Mouse (Mus musculus): ENCODE measurements around the gene Ksr2. TPM values are rescaled to one million over a fixed set of nuclear protein-coding genes. Genes with fewer than 3 reads are reported as not detected.

Gene Ksr2
- polyA plus RNA-seq, 1 experiment from 2014 or later: 0.07 TPM

GRCm38 (mm10) chr5:117726548-117726947 lies 312.7 kb downstream of the Ksr2 start:
- H3K4me1 ChIP-seq: no peaks in the 10 kb centered on the region
- H3K27ac ChIP-seq (replicated peaks): no peak overlapping the region
- no peaks in the 10 kb centered on the region; the same call in 1 of the 2 replicates for H3K27me3 ChIP-seq (replicated peaks)
- WGBS: 67% methylated on average over 6 of the region's 6 CpGs
- H3K4me3 ChIP-seq: no peak overlapping the region
- no peaks in the 10 kb centered on the region for H3K9me3 ChIP-seq
- ATAC-seq (ENCODE audit: extremely low read depth, insufficient number of reproducible peaks, low FRiP score, low TSS enrichment): no peak; the same call in 1 of the 2 replicates
- H3K36me3 ChIP-seq: no peaks in the 10 kb centered on the region
- no peak overlapping the region for H3K4me2 ChIP-seq
- H3K9ac ChIP-seq: no peak overlapping the region

DNA sequence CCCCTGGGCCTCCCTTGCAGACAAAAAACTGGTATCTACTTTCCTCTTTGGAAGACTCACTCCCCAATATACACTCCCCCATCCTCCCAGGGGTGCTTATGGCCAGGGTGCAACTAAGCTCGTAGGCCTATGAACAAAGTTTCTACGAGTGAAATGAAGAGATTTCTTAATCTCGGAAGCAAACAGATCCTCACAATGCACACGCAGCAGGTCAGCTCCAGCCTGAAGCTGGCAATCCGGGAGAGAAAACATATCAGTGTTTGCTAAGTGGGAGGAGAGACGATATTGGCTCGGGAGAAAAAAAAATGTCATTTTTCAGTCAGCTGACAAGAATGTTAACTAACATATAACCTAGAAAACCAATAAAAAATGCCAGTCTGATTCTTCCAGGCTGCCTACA lies 313.3 kb downstream of the Ksr2 start:
- no peak for ATAC-seq (ENCODE audit: extremely low read depth, insufficient number of reproducible peaks, low FRiP score, low TSS enrichment)
- WGBS: 47% methylated on average over 7 of the region's 7 CpGs
- no peaks in the 10 kb centered on the region for H3K4me1 ChIP-seq
- H3K4me3 ChIP-seq: no peak overlapping the region
- H3K4me2 ChIP-seq: no peak overlapping the region
- no peaks in the 10 kb centered on the region for H3K36me3 ChIP-seq
- no peak overlapping the region for H3K27ac ChIP-seq (replicated peaks)
- H3K9ac ChIP-seq: no peak overlapping the region
- H3K27me3 ChIP-seq (replicated peaks): no peaks in the 10 kb centered on the region; the same call in 1 of the 2 replicates
- H3K9me3 ChIP-seq: no peaks in the 10 kb centered on the region

- no peaks in the 10 kb centered on the region; the same call in 1 of the 2 replicates for H3K27me3 ChIP-seq (replicated peaks)
- no peak overlapping the region for H3K4me3 ChIP-seq
- H3K27ac ChIP-seq (replicated peaks): no peak overlapping the region
- H3K4me2 ChIP-seq: no peak overlapping the region
- H3K9me3 ChIP-seq: no peaks in the 10 kb centered on the region
- 74% methylated on average over 6 of the region's 6 CpGs for whole genome bisulfite sequencing
- no peak for ATAC-seq (ENCODE audit: extremely low read depth, insufficient number of reproducible peaks, low FRiP score, low TSS enrichment)
- no peak overlapping the region for H3K9ac ChIP-seq
- H3K36me3 ChIP-seq: no peaks in the 10 kb centered on the region
- no peaks in the 10 kb centered on the region for H3K4me1 ChIP-seq
Measured at GRCm38 (mm10) chr5:117731311-117731710, 317.5 kb downstream of the Ksr2 start.

DNA sequence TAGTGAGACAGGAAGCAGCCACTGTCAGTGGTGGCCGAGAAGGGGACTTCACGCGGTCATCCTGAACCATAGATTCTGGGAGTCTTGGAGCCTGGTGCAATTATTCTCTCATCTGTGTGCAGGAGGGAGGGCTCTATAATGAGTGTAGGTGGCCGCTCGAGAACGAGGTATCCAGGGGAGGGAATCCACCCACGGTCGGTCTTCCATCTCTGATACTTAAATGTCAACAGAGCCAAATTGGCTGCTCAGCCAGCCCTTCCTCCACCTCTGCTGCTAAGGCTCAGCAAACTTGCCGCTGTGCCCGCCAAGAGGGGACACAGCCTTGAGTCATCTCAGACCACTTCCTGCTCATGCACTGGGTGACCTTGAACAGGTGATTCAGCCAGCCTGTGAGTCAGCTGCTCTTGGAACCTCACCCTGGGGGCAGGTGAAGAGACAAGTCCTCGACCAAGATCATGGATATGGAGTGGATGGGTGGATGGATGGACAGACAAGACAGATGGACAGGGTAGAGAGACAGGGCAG lies 330.9 kb downstream of the Ksr2 start:
- H3K27me3 ChIP-seq (replicated peaks): no peaks in the 10 kb centered on the region
- H3K9me3 ChIP-seq: no peaks in the 10 kb centered on the region
- H3K4me2 ChIP-seq: no peak overlapping the region
- ATAC-seq (ENCODE audit: extremely low read depth, insufficient number of reproducible peaks, low FRiP score, low TSS enrichment): no peak
- no peak overlapping the region for H3K27ac ChIP-seq (replicated peaks)
- H3K4me3 ChIP-seq: no peak overlapping the region
- H3K36me3 ChIP-seq: no peaks in the 10 kb centered on the region
- no peak overlapping the region for H3K9ac ChIP-seq
- H3K4me1 ChIP-seq: peaks cover 4% of the 10 kb centered on the region; the same call in 1 of the 2 replicates
- WGBS: 39% methylated on average over 11 of the region's 11 CpGs

DNA sequence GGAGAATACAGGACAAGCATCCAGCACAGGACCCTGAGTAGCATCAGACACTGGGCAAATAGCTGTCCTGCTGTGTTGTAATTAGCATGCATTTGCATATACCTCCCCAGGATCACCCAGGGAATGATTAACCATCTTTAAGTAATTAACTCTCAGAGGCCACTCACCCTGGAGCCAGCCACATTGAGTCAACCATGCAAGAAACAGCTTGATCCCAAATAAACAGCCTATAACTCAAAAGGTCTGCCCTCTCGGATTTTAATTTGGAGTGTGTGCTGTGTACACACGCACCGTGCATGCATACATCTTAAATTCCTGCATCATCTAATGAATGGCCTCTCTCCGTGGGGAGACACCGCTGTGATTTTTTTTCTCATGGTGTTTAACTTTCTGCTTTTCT lies 335.6 kb downstream of the Ksr2 start:
- no peak overlapping the region for H3K9ac ChIP-seq
- no peak overlapping the region for H3K4me2 ChIP-seq
- H3K4me1 ChIP-seq: no peaks in the 10 kb centered on the region; the same call in 1 of the 2 replicates
- ATAC-seq (ENCODE audit: extremely low read depth, insufficient number of reproducible peaks, low FRiP score, low TSS enrichment): no peak
- no peak overlapping the region for H3K4me3 ChIP-seq
- WGBS: 45% methylated on average over 5 of the region's 5 CpGs
- H3K27ac ChIP-seq (replicated peaks): no peak overlapping the region
- H3K27me3 ChIP-seq (replicated peaks): no peaks in the 10 kb centered on the region
- H3K36me3 ChIP-seq: no peaks in the 10 kb centered on the region
- H3K9me3 ChIP-seq: 0 out of 2 replicates have a peak, but pooled peaks cover 3% of the 10 kb centered on the region

DNA sequence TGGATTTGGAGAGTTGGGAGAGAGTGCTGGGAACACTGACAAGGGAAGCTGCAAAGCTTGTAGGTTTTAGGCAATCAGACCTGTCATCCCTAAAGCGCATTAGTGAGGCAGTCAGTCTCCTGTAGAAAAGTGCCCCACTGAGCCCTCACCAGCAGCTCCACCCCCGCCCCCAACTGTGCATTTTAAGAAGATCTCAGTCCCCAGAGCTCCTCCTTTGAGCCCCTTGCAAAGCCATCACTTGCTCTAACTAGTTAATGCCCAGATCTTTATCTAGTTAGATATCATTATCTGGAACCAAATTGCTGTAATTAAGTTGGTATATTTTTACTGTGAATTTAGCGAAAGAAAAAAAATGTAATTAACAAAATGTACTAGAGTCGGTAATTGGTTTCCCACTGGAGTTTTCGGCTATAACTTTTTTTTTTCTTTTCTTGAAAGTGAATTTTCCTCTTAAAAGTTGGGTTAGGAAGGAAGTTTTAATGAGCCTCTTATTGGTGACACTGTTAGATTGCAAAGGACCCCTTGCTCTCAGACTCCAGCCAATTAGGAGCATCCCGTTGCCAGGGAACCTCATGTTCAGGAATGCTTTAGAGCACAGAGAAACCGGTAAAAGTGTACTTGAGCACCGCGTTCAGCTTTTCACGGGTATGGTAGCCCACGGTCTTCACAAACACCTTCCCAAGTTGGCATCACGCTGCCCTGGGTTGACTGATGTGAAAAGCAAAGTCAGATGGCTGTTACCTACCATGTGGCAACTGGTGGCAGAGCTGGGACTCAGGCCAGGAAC lies 344.1 kb downstream of the Ksr2 start:
- no peak overlapping the region for H3K9ac ChIP-seq
- no peaks in the 10 kb centered on the region for H3K36me3 ChIP-seq
- no peaks in the 10 kb centered on the region for H3K4me1 ChIP-seq
- H3K27ac ChIP-seq (replicated peaks): no peak overlapping the region
- no peaks in the 10 kb centered on the region for H3K27me3 ChIP-seq (replicated peaks)
- ATAC-seq (ENCODE audit: extremely low read depth, insufficient number of reproducible peaks, low FRiP score, low TSS enrichment): no peak
- no peak overlapping the region for H3K4me2 ChIP-seq
- 33% methylated on average over 12 of the region's 12 CpGs for WGBS
- H3K4me3 ChIP-seq: no peak overlapping the region
- peaks cover 9% of the 10 kb centered on the region; the same call in 1 of the 2 replicates for H3K9me3 ChIP-seq

DNA sequence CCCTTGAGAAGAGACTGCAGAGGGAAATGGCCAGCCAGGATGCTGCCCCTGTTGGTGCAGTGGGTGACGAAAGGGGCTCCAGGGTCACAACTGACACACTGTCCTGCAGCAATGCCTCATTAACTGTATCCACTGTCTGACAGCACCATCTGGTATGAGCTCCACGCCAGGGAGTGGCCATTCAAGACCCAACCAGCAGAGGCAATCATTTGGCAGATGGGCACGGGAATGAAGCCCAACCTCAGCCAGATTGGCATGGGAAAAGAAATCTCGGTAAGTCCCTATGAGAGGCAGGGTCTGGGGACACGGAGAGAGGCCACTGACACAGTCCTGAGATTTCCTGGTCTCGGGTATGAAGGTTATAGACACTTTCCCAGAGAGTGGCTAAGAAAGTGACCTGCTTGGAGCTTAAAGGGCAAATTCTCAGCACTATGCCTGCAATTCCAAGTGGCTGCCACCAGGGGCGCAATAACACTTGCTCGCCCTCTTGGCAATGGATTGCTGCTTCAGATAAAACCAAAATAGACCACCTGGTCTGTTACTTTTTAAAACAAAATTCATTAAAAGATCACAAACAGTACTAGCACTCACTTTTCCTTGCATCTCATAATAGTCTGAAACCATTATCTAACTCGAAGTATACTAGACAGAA lies 347.5 kb downstream of the Ksr2 start:
- H3K9me3 ChIP-seq: peaks cover 4% of the 10 kb centered on the region; the same call in 1 of the 2 replicates
- 68% methylated on average over 9 of the region's 9 CpGs for WGBS
- no peak overlapping the region for H3K27ac ChIP-seq (replicated peaks)
- H3K4me1 ChIP-seq: no peaks in the 10 kb centered on the region
- no peak overlapping the region for H3K4me3 ChIP-seq
- H3K4me2 ChIP-seq: no peak overlapping the region
- H3K36me3 ChIP-seq: no peaks in the 10 kb centered on the region
- ATAC-seq (ENCODE audit: extremely low read depth, insufficient number of reproducible peaks, low FRiP score, low TSS enrichment): no peak
- H3K9ac ChIP-seq: no peak overlapping the region
- H3K27me3 ChIP-seq (replicated peaks): no peaks in the 10 kb centered on the region

DNA sequence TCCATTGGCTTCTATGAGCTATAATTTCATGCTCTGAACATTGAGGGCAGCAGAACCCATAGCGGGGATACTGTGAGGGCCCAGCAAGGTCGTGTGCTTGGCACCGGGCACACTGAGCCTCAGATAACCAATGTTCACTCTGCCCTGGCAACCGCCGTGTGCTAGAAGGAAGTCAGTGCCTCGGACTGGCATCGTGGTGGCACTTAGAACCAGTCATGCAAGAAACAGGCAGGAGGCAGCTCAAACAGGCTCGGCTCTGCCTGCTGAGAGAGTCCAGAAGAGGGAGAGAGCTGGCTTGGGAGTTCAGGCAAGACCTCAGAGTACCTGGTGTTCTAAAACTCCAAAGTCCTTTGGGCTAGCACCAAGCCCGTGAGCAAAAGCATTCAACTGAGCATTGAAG lies 350.7 kb downstream of the Ksr2 start:
- no peak for ATAC-seq (ENCODE audit: extremely low read depth, insufficient number of reproducible peaks, low FRiP score, low TSS enrichment)
- no peak overlapping the region for H3K4me3 ChIP-seq
- H3K4me2 ChIP-seq: no peak overlapping the region
- H3K9me3 ChIP-seq: peaks cover 4% of the 10 kb centered on the region; the same call in 1 of the 2 replicates
- no peak overlapping the region for H3K9ac ChIP-seq
- H3K27ac ChIP-seq (replicated peaks): no peak overlapping the region
- no peaks in the 10 kb centered on the region for H3K36me3 ChIP-seq
- H3K4me1 ChIP-seq: no peaks in the 10 kb centered on the region
- 80% methylated on average over 9 of the region's 9 CpGs for WGBS
- no peaks in the 10 kb centered on the region for H3K27me3 ChIP-seq (replicated peaks)

- no peaks in the 10 kb centered on the region for H3K9me3 ChIP-seq
- no peak overlapping the region for H3K4me2 ChIP-seq
- WGBS: 48% methylated on average over 11 of the region's 11 CpGs
- no peaks in the 10 kb centered on the region for H3K4me1 ChIP-seq
- peaks cover 15% of the 10 kb centered on the region for H3K27me3 ChIP-seq (replicated peaks)
- no peak overlapping the region for H3K27ac ChIP-seq (replicated peaks)
- no peak overlapping the region for H3K4me3 ChIP-seq
- no peak overlapping the region for H3K9ac ChIP-seq
- ATAC-seq (ENCODE audit: extremely low read depth, insufficient number of reproducible peaks, low FRiP score, low TSS enrichment): no peak
- H3K36me3 ChIP-seq: no peaks in the 10 kb centered on the region
Measured at GRCm38 (mm10) chr5:117779175-117779574, 365.4 kb downstream of the Ksr2 start.

DNA sequence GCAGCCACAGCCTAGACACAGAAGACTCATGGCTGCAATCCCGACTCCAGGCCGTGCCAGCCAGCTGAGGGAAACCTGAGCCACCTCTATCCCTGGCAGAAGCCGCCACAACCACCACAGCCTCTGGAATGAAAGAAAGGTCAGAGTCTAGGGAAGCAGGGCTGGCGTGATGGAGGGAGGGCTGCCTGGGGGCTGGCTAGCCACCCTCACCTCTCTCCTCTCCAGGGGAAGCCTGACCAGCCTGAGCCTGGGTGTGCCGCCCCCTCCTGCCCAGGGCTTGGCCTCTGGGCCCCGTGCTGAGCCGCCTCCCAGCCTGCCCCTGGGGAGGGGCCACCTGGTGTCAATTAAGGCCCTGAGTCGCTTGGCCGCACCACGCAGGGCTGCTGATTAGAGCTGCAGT lies 366.9 kb downstream of the Ksr2 start, which contains the start of gene Nos1:
Gene Nos1, plus strand, starts transcription at position 352 of the 400 bp plus-strand sequence.
- peaks cover 15% of the 10 kb centered on the region for H3K27me3 ChIP-seq (replicated peaks)
- H3K4me1 ChIP-seq: no peaks in the 10 kb centered on the region
- no peak within 1 kb of the TSS for H3K4me3 ChIP-seq
- no peak within 1 kb of the TSS for H3K27ac ChIP-seq (replicated peaks)
- no peak for ATAC-seq (ENCODE audit: extremely low read depth, insufficient number of reproducible peaks, low FRiP score, low TSS enrichment)
- no peaks in the 10 kb centered on the region for H3K36me3 ChIP-seq
- no peak within 1 kb of the TSS for H3K9ac ChIP-seq
- WGBS: 14% methylated on average over 10 of the region's 10 CpGs
- H3K9me3 ChIP-seq: no peaks in the 10 kb centered on the region
- no peak within 1 kb of the TSS for H3K4me2 ChIP-seq

DNA sequence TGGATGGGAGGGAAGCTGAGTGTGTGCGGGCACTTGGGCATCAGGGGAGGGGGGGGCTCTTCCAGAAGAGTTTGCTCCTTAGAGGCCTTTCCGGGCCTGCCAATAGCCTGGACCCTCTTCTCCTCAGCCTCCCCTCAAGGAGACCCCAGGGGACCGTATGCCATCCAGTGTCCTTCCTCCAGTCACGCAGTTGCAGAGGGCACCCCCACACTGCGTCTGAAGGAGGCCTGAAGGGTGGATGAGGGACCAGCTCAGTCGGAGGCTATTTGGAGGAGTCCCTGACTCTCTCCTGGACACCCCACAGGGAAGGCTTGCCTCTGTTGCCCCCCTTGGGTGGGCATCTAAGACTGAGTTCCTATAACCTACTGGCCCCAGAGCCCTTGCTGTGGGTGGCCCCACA lies 367.4 kb downstream of the Ksr2 start:
- no peaks in the 10 kb centered on the region for H3K4me1 ChIP-seq
- H3K4me3 ChIP-seq: no peak overlapping the region
- no peak for ATAC-seq (ENCODE audit: extremely low read depth, insufficient number of reproducible peaks, low FRiP score, low TSS enrichment)
- no peaks in the 10 kb centered on the region for H3K9me3 ChIP-seq
- H3K27me3 ChIP-seq (replicated peaks): peaks cover 15% of the 10 kb centered on the region
- H3K9ac ChIP-seq: no peak overlapping the region
- 65% methylated on average over 6 of the region's 6 CpGs for WGBS
- H3K27ac ChIP-seq (replicated peaks): no peak overlapping the region
- no peaks in the 10 kb centered on the region for H3K36me3 ChIP-seq
- H3K4me2 ChIP-seq: no peak overlapping the region
